Mouse (Mus musculus): ENCODE results near the gene Mex3d.

Gene Mex3d

GRCm38 (mm10) chr10:80387522-80387959, at the start of gene Mex3d:
Mex3d (minus strand) TSS chr10:80387659.
- in situ Hi-C loops (cut with MboI, MseI) = no loop called here

DNA sequence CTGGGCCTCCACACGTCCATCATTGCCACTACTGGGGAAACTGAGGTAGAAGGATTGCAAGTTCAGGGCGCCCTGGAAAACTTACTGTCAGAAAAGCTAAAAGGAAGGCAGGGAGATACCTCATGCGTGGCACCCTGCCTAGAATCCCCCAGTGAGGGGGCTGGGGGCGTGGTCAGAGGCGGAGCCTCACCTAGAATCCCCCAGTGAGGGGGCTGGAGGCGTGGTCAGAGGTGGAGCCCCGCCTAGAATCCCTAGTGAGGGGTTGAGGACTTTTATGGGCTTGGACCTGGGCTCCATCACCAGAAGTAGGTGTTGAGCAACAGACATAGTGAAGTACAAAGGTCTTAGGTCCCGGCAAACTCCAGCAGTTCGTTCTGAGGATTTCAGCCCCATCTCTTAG, 48.8 kb upstream of the Mex3d start:
- in situ Hi-C loops (cut with MboI, MseI) = no loop called here

DNA sequence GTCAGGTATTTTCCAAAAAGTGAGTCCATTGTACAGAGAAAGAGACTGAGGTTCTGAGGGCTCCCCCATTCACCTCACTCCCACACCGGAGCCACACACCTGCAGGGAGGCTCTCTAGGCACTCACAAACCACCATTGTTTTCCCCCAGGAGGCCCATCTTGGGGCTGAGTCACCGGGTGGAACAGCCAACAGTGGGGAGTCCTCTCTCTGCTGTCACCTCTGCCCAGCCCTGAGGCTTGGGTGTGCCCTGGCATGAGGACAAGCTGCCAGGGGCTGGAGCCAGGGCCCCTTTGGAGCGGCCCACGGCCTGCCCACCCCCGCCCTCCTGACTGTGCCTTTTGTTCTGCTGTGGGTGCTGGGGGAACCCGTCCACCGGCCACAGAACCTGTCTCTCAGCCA, 48.3 kb upstream of the Mex3d start:
- in situ Hi-C loops (cut with MboI, MseI) = no loop called here

- in situ Hi-C loops (cut with MboI, MseI) = no loop called here
Observed at GRCm38 (mm10) chr10:80434823-80435222, 47.4 kb upstream of the Mex3d start.

DNA sequence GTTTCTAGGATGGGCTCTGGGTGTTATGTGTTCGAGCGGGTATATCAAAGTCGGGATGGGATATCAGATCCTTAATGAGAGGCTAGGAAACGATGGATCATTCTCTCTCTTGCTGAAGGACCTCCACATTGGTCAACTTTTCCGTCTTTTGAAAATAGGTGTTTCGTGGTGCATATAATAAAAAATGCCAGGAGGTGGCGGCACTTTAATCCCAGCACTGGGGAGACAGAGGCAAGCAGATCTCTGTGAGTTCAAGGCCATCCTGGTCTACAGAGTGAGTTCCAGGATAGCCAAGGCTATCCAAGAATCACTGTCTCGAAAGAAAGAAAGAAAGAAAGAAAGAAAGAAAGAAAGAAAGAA, 46.8 kb upstream of the Mex3d start:
- in situ Hi-C loops (cut with MboI, MseI) = no loop called here

GRCm38 (mm10) chr10:80433513-80434232, 46.2 kb upstream of the Mex3d start, which contains the start of gene Tcf3:
Tcf3 (minus strand) TSS chr10:80433647.
- in situ Hi-C loops (cut with MboI, MseI) = no loop called here

DNA sequence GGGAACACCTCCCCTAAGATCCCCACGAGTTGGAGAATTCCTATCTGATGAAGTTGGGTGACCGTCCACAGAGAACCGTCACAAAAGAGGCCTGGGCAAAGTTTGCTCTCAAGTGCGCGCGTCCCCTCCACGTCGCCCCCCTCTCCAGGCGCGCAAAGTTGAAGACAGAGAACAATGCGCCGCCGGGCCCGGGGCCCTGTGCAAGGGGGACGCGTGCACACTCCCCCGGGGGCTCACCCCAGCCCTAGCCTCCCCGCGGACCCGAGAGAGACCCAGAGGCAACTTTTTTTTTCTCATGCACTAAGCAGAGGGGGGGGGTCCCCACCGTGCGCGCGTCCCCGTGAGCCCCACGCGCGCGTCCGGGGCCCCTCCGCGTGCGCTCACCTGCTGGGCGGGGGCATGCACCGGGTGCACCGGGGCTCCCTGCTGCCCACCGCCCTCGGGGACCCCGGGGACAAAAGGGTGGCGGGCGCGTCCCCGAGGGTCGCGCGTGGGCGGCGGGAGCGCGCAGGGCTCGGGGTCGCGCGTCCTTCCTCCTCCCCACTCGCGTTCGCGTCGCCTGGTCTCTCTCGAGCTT, 45.6 kb upstream of the Mex3d start:
- in situ Hi-C loops (cut with MboI, MseI) = no loop called here

GRCm38 (mm10) chr10:80432387-80432785, 44.9 kb upstream of the Mex3d start:
- in situ Hi-C loops (cut with MboI, MseI) = no loop called here

GRCm38 (mm10) chr10:80431570-80432386, 44.3 kb upstream of the Mex3d start:
- in situ Hi-C loops (cut with MboI, MseI) = no loop called here

DNA sequence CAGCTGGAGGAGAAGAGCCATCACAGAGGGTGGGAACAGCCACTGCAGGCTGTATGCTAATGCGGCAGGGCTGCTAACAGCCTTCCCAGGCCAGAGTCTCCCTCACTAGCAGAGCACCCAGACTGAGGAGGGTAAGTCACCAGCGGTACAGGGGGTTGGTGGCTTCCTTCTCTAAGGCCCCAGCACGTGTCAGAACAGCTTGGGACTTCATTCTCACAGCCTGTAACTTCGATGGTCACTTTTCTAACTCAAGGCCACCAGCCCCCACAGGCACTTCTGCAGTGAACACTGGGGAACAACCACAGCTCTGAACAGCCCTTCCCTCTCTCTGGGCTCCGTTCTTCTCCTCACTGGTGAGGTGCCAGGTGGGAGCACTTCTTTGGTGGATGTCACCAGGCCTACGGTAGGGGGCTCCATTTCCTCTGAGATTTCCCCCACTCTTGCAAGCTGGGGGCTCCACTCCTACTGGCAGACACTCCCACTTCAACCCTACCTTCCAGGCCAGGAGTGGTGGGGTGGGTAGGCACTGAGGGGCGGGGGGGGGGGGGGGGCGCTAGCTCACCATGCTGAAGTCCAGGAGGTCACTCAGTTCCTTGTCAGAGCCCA, 43.0 kb upstream of the Mex3d start:
- in situ Hi-C loops (cut with MboI, MseI) = no loop called here

DNA sequence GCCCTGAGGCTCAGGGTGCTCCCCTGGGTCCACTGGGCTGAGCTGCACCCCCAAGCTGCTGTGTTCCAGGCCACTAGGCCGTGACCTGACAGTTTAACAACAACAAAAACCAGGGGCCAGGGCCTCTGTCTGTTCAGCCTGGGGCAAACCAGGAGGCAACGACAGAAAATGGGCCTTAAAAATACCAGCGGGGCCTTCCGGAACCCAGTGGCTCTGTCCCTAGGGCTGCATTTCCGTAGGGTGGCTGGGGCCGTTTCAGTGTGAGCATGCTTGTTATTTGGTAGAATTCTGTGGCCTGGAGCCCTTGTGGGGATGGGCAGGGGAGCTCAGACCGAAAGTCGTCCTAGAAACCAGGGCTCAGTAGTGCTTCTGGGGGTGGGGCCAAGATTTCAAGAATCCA, 42.3 kb upstream of the Mex3d start:
- in situ Hi-C loops (cut with MboI, MseI) = no loop called here

- in situ Hi-C loops (cut with MboI, MseI) = no loop called here
Observed at GRCm38 (mm10) chr10:80425041-80425440, 37.6 kb upstream of the Mex3d start.

GRCm38 (mm10) chr10:80423562-80423961, 36.1 kb upstream of the Mex3d start:
- in situ Hi-C loops (cut with MboI, MseI) = no loop called here

DNA sequence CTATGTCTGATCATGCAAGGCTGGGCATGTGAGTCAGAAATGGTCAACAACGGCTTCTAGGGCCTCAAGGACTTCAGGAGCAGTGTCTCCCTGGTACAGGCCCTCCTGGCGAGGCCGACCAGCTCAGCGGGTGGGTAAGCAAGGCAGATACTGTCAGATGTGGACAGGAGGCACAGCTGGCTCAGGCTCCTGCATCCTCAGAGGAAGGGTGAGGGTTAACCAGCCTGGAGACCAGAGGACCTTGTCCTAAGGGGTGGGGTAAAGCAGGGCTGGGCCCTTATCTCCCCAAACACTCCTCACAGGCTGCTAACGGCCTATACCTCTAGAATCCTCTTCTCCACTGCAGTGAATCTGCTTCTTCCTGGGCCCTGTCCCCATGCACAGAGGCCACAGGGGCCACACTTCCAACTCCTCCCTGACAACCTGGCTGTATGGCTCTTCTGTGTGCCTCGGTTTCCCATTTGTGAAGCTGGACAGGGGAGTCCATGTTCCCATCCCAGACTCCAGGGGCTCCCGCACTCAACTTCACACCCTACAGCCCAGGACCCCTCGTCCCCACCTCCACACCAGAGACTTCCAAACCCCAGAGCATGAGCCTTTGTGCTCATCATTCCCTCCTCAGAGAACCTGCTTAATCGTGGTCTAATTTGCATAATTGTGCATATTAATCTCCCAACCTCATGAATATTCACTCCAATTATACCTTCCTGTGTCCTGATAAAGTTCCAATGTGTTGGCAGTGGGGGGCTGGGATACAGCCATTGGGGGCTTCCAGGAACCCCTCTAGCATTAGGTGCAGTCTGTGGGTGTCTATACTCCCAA, 34.4 kb upstream of the Mex3d start:
- in situ Hi-C loops (cut with MboI, MseI) = no loop called here

DNA sequence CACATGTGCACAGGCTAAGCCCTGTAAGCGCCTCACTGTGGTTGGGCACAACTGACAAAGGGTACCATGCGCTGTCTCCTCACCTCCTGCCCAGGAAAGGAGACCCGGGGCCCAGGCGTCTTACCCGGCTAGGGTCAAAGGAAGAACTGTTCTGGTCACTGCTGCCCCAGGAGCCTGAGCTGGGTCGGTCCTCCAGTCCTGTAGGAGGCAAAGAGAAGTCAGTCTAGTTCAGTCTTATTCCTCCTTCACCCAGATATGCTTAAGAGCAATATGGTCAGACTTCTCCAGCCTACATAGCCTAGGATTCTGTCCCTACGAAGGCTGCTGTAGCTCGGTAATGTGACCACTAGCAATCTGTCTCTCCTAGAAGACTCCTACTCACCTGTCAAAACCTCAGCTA, 33.7 kb upstream of the Mex3d start:
- in situ Hi-C loops (cut with MboI, MseI) = no loop called here

GRCm38 (mm10) chr10:80420729-80421128, 33.3 kb upstream of the Mex3d start:
- in situ Hi-C loops (cut with MboI, MseI) = no loop called here

DNA sequence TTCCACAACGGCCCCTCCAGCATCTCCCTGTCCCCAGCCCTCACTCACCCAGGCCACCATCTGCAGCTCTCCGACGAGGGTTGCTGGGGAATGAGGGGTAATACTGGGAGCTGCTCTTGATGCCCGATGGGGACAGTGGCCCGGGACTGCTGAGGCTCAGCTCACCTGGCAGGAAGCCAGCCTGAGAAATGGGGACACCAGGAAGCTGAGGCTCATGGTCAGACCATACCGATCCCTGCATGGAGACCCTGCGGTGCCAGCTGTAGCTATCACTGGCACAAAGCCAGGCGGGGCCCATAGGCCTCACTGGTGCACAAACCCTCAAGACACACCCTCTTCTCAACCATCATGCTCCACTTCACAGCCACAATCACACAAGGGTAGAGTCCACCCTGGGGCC, 32.0 kb upstream of the Mex3d start:
- in situ Hi-C loops (cut with MboI, MseI) = no loop called here

DNA sequence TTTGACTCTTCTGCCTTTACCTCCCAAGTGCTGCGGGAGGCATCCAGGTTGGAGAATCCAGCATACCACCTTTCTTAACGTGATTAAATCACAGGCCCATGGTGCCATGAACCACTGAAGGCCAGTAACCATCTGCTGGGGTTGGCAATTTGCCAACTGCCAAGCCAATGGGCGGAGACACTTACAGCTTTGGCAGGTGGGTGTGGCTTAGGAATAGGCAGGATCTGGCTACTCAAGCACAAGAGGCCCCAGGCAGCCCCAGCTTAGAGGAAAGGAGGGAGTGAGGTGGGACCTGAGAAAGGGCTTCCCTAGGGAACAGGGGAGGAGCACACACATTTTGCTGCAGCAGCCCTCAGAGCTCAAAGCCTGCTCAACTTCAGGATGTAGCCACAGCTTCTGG, 30.9 kb upstream of the Mex3d start:
- in situ Hi-C loops (cut with MboI, MseI) = no loop called here

DNA sequence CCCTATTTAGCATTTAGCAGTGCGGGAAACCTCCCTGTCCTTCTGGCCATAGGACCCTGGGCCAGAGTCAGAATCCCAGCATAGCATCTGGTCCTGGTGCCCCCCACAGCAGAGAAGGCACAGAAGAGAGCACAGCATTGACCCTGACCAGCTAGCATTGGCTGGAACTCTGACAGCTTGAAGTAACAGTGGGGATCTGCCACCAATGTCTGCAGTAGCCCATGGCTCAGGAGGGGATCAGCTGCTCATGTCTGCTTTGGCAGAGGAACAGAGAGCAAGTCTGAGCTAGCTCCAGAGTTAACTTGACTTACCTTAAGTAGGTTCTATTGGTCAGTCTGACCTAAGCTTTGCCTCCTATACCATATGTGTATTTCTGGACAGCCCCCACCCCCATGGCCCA, 30.4 kb upstream of the Mex3d start:
- in situ Hi-C loops (cut with MboI, MseI) = no loop called here

DNA sequence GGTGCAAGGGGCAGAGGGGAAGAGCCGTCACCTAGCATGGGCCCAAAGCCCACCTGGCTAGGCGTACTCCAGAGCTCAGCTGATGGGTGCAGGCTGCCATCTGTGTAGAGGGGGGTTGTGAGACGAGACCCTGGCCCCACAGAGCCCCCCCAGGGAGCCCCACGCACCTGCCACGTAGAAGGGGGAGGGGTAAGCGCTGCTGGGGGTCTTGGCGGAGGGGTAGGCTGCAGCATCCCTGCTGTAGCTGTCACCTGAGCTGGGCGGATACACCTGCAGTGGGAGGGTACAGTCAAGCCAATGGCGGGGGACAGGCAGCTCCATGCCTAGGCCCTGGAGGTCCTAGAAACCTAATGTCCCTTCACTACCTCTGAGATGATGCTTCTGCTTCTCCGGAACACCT, 29.9 kb upstream of the Mex3d start:
- in situ Hi-C loops (cut with MboI, MseI) = no loop called here

DNA sequence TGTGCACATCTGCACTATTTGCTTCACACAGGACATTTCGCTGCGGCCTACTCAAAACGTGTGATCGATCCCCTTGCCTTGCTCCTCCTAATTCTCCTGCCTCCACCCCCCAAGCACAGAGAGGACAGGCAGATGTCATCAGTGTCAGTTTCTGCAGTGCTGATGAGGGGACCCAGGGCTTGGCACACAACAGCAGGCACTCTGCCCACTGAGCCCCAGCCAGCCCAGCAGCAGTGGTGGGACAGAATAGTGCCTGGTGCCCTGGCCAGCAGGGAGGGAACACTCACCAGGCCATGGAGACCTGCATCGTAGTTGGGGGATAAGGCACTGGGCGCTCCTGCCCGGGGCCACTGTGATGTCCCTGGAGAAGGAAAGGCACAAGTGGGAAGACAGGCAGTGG, 28.1 kb upstream of the Mex3d start:
- in situ Hi-C loops (cut with MboI, MseI) = no loop called here
